Mouse (Mus musculus) monocyte, adult 59 days (primary cell): ENCODE data around the gene Tmsb15b2. TPM values are rescaled to one million over a fixed set of nuclear protein-coding genes. Genes with fewer than 3 reads are reported as not detected.

Experiments used
- total RNA-seq, 2 experiments: library from RNA; stranded (reverse); gene quantifications; one replicate each; pipeline ENCODE4 v1.2.4; 2023

Tmsb15b2 gene
- 1 to 10 TPM in 1 of 2 experiments, not detected in 1; 3.8 TPM for total RNA-seq

GRCm38 (mm10) chrX:136975397-136975796 lies at the start of gene Tmsb15b2:
Tmsb15b2 (minus strand) TSS chrX:136975497.

GRCm38 (mm10) chrX:136992978-136993547 lies 17.8 kb upstream of the Tmsb15b2 start, which contains the start of gene Zcchc18:
Zcchc18 (plus strand) TSS chrX:136993155.

GRCm38 (mm10) chrX:136976424-136977084 lies 1.3 kb upstream of the Tmsb15b2 start, which contains the start of the genes Tmsb15l and Tmsb15b1:
Tmsb15l (minus strand) TSS chrX:136976869.
Tmsb15b1 (minus strand) TSS chrX:136976874.

GRCm38 (mm10) chrX:136927031-136927430 lies 48.3 kb downstream of the Tmsb15b2 start, which contains the start of gene H2bfm:
H2bfm (plus strand) TSS chrX:136927325.

Other genes starting within 250 kb of the Tmsb15b2 start
- 100 to 1,000 TPM; 105 to 108 TPM for gene Morf4l2, start 231.8 kb downstream of the Tmsb15b2 start, total RNA-seq
- not detected for gene Glra4, start 195.4 kb downstream of the Tmsb15b2 start, total RNA-seq
- gene Plp1, start 152.8 kb downstream of the Tmsb15b2 start, total RNA-seq: under 1 TPM in 1 of 2 experiments, not detected in 1; 0.68 TPM
- not detected for gene Rab9b, start 106.7 kb downstream of the Tmsb15b2 start, total RNA-seq
- not detected for gene H2bfm, start 48.2 kb downstream of the Tmsb15b2 start, total RNA-seq
- gene Tmsb15l, start 1.4 kb upstream of the Tmsb15b2 start, total RNA-seq: not detected
- not detected for gene Tmsb15b1, start 1.4 kb upstream of the Tmsb15b2 start, total RNA-seq
- gene Zcchc18, start 17.7 kb upstream of the Tmsb15b2 start, total RNA-seq: under 1 TPM in 1 of 2 experiments, not detected in 1; 0.24 TPM
- gene Slc25a53, start 62.8 kb upstream of the Tmsb15b2 start, total RNA-seq: 1 to 10 TPM; 7.7 to 7.8 TPM
- 1 to 10 TPM; 5.0 to 5.7 TPM for gene Fam199x, start 74.1 kb upstream of the Tmsb15b2 start, total RNA-seq
- gene Esx1, start 146.6 kb upstream of the Tmsb15b2 start, total RNA-seq: not detected